Mouse (Mus musculus) liver, postnatal 0 days (tissue): ENCODE measurements at regions not wholly inside any gene's neighbourhood (a gene's known extent, or its start where the extent isn't known, plus 50 kb on each side); places are given as distances from the start of the nearest gene placed in this dataset.
"Not testable (repeated sequence)": the region's sequence is repeated elsewhere in the genome, so short reads cannot be mapped to it uniquely, and the experiment has no call there.

Experiments used
- ATAC-seq: fragments of 200-750 bp; cut with Nextera tagmentation; 2 replicates; pipeline ENCODE4 v1.8.0; 2017; ENCODE audit warnings: mild to moderate bottlenecking, moderate library complexity
- DNase-seq: peaks from one replicate; pipeline ENCODE4 v3.0.0-alpha.2; 2016
- H3K27ac ChIP-seq: fragments of 300-500 bp; sonication (generic); 2 replicates; pipeline ENCODE4 v1.5.1; 2014; ENCODE audit warnings: antibody characterized with exemption, moderate library complexity, mild to moderate bottlenecking, low read depth
- H3K27me3 ChIP-seq: fragments of 300-500 bp; sonication (generic); 2 replicates; pipeline ENCODE4 v1.6.1; 2014; ENCODE audit warnings: low read length, control low read depth, mixed read lengths; ENCODE audit not compliant: insufficient read depth
- H3K36me3 ChIP-seq: fragments of 300-500 bp; sonication (generic); replicated peaks from 2 replicates; pipeline ENCODE4 v1.6.1; 2014; ENCODE audit warnings: mild to moderate bottlenecking, control low read depth, low read length, moderate library complexity, mixed read lengths; ENCODE audit not compliant: insufficient read depth
- H3K4me1 ChIP-seq: fragments of 300-500 bp; sonication (generic); 2 replicates; pipeline ENCODE4 v1.6.1; 2014; ENCODE audit warnings: antibody characterized with exemption, mild to moderate bottlenecking, control low read depth; ENCODE audit not compliant: insufficient read depth
- H3K4me2 ChIP-seq: fragments of 300-500 bp; sonication (generic); 2 replicates; pipeline ENCODE4 v1.6.1; 2014; ENCODE audit warnings: low read depth, mild to moderate bottlenecking, low read length, moderate library complexity, mixed read lengths
- H3K4me3 ChIP-seq: fragments of 300-500 bp; sonication (generic); 2 replicates; pipeline ENCODE4 v1.5.1; 2014; ENCODE audit warnings: low read depth, low read length
- H3K9ac ChIP-seq: fragments of 300-500 bp; sonication (generic); replicated peaks from 2 replicates; pipeline ENCODE4 v1.6.1; 2014; ENCODE audit warnings: mild to moderate bottlenecking, moderate library complexity
- H3K9me3 ChIP-seq: fragments of 300-500 bp; sonication (generic); 2 replicates; pipeline ENCODE4 v1.6.1; 2016; ENCODE audit warnings: mild to moderate bottlenecking, control low read depth, low read length, mixed read lengths
- CTCF ChIP-seq: sonication (generic); IDR thresholded peaks from 2 replicates; pipeline ENCODE4 v1.5.1; 2016; ENCODE audit warnings: antibody characterized with exemption, low read depth
- EP300 ChIP-seq: IDR thresholded peaks from 2 replicates; pipeline ENCODE4 v1.6.1; 2016; ENCODE audit warnings: antibody characterized with exemption, low read depth, mild to moderate bottlenecking
- WGBS: fragments of 180-500 bp; shearing (Covaris S2); extraction: QIAGEN DNeasy Blood & Tissue Kit; methylation state at CpG from one replicate; pipeline ENCODE4 v1.1.7; 2014; ENCODE audit not compliant: insufficient replicate concordance; 5-methylcytosine and 5-hydroxymethylcytosine counted together

DNA sequence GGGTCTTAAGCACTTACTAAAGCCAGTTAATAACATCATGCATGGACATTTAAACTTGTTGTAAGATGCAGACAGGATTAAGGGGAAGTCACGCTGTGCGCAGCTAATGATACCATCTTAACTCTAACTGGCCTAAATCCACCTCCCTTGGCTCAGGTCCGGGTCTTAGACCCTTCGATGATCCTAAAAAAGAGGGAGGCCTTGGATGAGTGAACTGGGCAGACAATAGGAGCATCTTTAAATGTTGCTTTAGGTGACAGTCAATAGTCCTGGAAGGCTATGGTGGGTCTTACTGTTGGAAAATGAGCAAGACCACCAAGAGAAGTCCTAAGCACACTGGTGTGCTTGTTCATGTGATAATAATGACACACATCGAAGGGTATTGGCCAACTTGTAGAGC lies 242.1 kb downstream of the Mef2c start:
- Histone ChIP-seq H3K9me3 (no peaks in the 10 kb centered on the region), H3K9ac (no peak overlapping the region), H3K36me3 (no peaks in the 10 kb centered on the region), H3K4me1 (0 out of 2 replicates have a peak, but pooled peaks cover 4% of the 10 kb centered on the region), H3K4me2 (no peak overlapping the region), H3K4me3 (no peak overlapping the region), H3K27me3 (peaks cover 36% of the 10 kb centered on the region), H3K27ac (no peak overlapping the region)
- no peak for ATAC-seq
- DNase-seq: no peak
- WGBS: 69% methylated on average over 5 of the region's 5 CpGs
- TF ChIP-seq CTCF (no peak), EP300 (no peak)

DNA sequence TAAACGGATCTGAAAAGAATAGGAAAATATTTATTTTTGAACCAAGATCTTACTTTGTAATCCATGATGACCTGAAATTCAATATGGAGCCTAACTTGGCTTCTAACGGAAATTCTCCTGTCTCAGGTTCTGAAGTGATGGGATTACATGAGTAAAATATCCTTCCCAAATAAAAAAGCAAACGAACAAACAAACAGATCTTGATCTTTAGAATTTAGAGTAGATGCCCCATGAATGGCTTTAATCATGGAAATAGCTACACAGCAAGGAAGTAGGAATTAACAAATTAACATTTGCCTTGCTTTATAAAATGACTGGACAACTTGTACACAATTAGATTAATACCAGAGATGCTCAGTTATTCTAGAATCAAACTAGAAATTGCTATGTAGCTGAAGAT lies 243.8 kb downstream of the Mef2c start:
- ATAC-seq: no peak
- DNase-seq: no peak

DNA sequence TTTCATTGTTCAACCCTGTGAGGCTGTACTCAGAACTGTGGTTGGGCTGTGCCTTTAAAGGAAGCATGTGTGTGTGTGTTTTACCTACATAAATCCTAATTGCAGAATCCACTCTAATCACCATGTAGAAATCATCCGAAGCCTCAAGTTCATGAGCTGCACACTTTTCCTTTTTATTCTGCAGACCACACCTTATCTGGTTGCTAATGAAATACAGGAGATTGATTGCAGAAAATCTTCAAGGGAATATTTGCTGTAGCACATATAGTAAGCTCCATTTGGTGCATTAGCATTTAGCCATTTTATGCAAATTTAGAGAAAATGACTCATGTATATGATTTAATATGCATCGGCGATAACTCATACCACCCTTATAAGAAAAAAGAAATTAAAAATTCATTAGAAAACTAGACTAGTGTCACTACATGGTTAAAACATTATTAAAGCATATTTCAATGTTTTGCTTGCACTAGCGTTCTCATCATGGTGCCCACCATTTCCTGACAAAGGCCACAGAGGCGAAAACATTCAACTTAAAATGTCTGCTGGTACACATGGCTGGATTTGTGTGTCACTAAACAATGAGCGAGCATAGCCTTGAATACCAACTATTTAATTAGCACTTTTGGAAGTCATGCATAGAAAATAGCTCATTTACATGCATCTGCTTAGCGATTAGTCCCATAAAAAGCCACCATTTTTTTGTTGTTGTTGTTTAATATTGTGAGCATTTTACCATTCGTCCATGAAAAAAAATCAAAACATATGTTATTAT lies 245.7 kb downstream of the Mef2c start:
- H3K27ac ChIP-seq: no peak overlapping the region
- no peaks in the 10 kb centered on the region for H3K9me3 ChIP-seq
- H3K4me3 ChIP-seq: no peak overlapping the region
- whole genome bisulfite sequencing: 67% methylated on average over 8 of the region's 8 CpGs
- no peak overlapping the region for H3K9ac ChIP-seq
- ATAC-seq (no peak), DNase-seq (no peak)
- no peak overlapping the region for H3K4me2 ChIP-seq
- TF ChIP-seq EP300 (no peak), CTCF (no peak)
- 0 out of 2 replicates have a peak, but pooled peaks cover 4% of the 10 kb centered on the region for H3K4me1 ChIP-seq
- H3K27me3 ChIP-seq: peaks cover 18% of the 10 kb centered on the region
- H3K36me3 ChIP-seq: no peaks in the 10 kb centered on the region

More for the DNA sequence above, 243.8 kb downstream of the Mef2c start:
- TF ChIP-seq EP300 (no peak), CTCF (no peak)
- 0 out of 2 replicates have a peak, but pooled peaks cover 4% of the 10 kb centered on the region for H3K4me1 ChIP-seq
- H3K9me3 ChIP-seq: no peaks in the 10 kb centered on the region
- H3K4me3 ChIP-seq: no peak overlapping the region
- 64% methylated on average over 3 of the region's 3 CpGs for WGBS
- no peak overlapping the region for H3K9ac ChIP-seq
- H3K27me3 ChIP-seq: peaks cover 27% of the 10 kb centered on the region
- no peaks in the 10 kb centered on the region for H3K36me3 ChIP-seq
- H3K4me2 ChIP-seq: no peak overlapping the region
- H3K27ac ChIP-seq: no peak overlapping the region

DNA sequence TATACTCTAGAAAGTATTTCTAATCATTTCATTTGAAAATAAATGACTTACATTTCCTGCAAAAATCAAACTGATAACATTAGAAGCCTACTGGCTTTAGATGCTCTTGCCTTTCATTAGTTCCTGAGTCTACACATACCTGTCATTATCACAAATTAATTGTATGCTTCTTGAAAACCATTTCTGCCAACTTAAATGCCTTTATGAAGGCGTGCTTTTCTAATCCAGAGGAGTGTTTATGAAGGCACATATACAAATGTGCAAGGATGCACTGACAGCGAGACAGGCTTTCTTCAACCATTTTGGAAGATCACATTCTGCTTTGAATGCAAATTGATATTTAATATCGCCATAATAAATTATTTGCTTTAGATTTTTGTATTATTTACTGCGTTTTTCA lies 246.6 kb downstream of the Mef2c start:
- DNase-seq (no peak), ATAC-seq (no peak)
- Histone ChIP-seq H3K9ac (no peak overlapping the region), H3K9me3 (no peaks in the 10 kb centered on the region), H3K27ac (no peak overlapping the region), H3K36me3 (no peaks in the 10 kb centered on the region), H3K4me2 (no peak overlapping the region), H3K4me1 (no peaks in the 10 kb centered on the region), H3K4me3 (no peak overlapping the region), H3K27me3 (peaks cover 10% of the 10 kb centered on the region)
- no peak for TF ChIP-seq EP300
- no peak for TF ChIP-seq CTCF
- 50% methylated on average over 4 of the region's 4 CpGs for WGBS

DNA sequence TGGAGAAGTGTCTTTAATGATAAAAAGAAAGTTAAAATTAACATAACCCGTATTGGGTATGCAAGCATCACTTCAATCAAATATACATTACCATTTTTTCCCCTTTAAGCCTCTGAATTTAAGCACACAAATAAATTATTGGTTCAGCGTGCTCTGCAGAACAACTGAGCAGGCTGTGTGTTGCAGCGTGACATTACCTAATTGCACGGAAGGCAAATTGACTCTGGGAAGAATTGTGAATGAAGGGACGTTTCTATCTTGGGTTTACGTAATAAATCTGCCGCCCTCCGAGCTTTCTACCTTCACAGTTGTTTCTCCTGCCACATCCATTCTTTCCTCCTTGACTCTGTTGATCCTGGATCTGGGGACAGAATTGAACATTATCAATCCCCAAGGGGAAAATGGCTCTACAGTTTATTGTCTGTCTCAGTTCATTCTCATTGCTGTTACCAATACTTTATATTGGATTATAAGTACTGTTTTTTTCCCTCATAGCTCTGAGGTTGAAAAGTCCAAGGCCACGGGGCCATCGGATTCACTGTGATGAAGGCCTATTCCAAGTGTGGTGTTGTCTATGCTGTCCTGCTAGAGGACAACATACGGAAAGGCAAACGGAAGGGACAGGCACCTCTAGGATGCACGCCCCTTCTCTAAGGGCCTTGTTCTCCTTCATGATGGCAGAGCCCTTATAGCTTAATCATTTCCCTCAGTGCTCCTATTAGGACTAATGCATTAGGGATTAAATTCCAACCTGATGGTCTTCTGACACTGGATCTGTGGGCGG lies 256.7 kb downstream of the Mef2c start:
- no peaks in the 10 kb centered on the region for H3K9me3 ChIP-seq
- no peak overlapping the region for H3K27ac ChIP-seq
- no peaks in the 10 kb centered on the region for H3K36me3 ChIP-seq
- no peak overlapping the region for H3K4me3 ChIP-seq
- TF ChIP-seq EP300 (no peak), CTCF (no peak)
- no peak for DNase-seq
- WGBS: 81% methylated on average over 14 of the region's 14 CpGs
- ATAC-seq: no peak
- H3K4me2 ChIP-seq: no peak overlapping the region
- H3K9ac ChIP-seq: no peak overlapping the region
- no peaks in the 10 kb centered on the region for H3K4me1 ChIP-seq
- H3K27me3 ChIP-seq: no peaks in the 10 kb centered on the region

DNA sequence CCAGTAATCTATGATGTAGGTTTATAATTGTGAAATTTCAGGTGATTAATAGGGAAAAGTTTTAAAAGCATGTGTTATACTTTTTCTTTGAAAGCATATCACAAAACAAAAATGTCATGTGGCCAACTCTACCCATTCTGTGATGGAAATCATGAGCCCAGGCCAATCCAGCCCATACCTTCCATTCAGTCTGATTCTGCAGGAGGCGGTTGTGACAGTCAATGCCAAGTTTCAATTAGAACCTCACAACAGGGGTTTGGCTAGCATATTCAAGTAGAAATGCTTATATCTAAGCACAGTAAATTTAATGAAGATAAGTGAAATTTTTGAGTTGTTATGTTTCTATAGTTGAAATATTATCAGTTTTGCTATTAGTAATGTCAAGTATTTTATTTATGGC lies 258.6 kb downstream of the Mef2c start:
- WGBS: 90% methylated on average over 1 of the region's 1 CpGs
- H3K4me2 ChIP-seq: no peak overlapping the region
- H3K4me3 ChIP-seq: no peak overlapping the region
- DNase-seq: no peak
- H3K9me3 ChIP-seq: no peaks in the 10 kb centered on the region
- TF ChIP-seq CTCF (no peak), EP300 (no peak)
- H3K4me1 ChIP-seq: no peaks in the 10 kb centered on the region
- H3K27ac ChIP-seq: no peak overlapping the region
- no peaks in the 10 kb centered on the region for H3K27me3 ChIP-seq
- ATAC-seq: no peak
- H3K9ac ChIP-seq: no peak overlapping the region
- no peaks in the 10 kb centered on the region for H3K36me3 ChIP-seq

DNA sequence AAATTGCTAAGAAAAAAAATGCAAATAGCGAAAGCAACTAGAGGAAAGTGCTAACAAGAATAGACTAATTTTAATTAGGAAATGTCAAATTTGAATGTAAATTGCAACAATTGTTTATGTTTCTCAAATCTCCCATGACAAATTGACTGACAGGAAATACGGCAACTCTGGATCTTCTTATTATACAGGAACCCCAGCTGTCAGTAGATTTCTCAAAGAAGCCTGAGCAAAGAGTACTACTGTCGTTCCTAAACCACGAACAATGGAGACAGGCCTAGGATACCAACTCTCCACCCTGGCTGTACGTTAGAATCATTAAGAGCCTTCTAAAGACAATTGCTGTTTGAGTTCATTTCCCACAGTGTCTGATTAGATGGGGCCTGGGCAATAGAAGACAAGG lies 259.5 kb downstream of the Mef2c start:
- H3K27ac ChIP-seq, H3K9me3 ChIP-seq, H3K4me3 ChIP-seq, H3K4me1 ChIP-seq, H3K9ac ChIP-seq, H3K36me3 ChIP-seq, H3K27me3 ChIP-seq, ATAC-seq, DNase-seq, H3K4me2 ChIP-seq: not testable (repeated sequence)
- 63% methylated on average over 5 of the region's 5 CpGs for WGBS
